Mouse (Mus musculus) cerebellum, adult 2 months (tissue): ENCODE measurements around the gene Miga2.

Experiments
- CTCF ChIP-seq: fragments of 200-500 bp; IDR thresholded peaks from 2 replicates; pipeline ENCODE4 v1.5.1; 2011; ENCODE audit warnings: low read depth, mild to moderate bottlenecking, control low read depth, low read length, moderate library complexity, borderline replicate concordance; ENCODE audit not compliant: insufficient read depth
- POLR2A ChIP-seq: fragments of 200-500 bp; IDR thresholded peaks from 2 replicates; pipeline ENCODE4 v1.6.1; 2011; ENCODE audit warnings: low read length, control low read depth, borderline replicate concordance; ENCODE audit not compliant: insufficient read depth

DNA sequence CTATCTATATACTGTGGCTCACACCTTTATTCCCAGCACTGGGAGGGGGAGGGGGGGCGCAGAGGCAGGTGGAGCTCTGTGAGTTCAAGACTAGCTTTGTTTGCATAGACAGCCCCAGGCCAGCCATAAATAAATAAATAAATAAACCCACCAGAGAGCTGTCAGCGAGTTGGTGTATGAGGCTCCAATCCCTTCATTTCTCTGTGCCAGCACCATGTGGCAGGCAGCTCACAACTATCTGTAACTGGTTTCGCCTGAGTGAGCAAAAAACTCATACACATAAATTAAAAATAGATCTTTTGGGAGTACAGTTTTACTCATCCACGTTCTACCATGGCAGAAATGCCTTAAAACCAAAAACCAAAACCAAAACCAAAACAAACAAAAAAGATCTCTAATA is 57.4 kb downstream of the Miga2 start:
- TF ChIP-seq CTCF = no peak
- TF ChIP-seq POLR2A = no peak
